Mouse (Mus musculus) forelimb bud, embryonic 11.5 days (tissue): Measurements from ENCODE around the gene Amh.
"Not testable (repeated sequence)": the region's sequence is repeated elsewhere in the genome, so short reads cannot be mapped to it uniquely, and the experiment has no call there.

Experiments used
- DNase-seq: peaks from one replicate; pipeline ENCODE4 v3.0.0-alpha.2; 2012; ENCODE audit warnings: low read depth, low spot score

Gene Amh

DNA sequence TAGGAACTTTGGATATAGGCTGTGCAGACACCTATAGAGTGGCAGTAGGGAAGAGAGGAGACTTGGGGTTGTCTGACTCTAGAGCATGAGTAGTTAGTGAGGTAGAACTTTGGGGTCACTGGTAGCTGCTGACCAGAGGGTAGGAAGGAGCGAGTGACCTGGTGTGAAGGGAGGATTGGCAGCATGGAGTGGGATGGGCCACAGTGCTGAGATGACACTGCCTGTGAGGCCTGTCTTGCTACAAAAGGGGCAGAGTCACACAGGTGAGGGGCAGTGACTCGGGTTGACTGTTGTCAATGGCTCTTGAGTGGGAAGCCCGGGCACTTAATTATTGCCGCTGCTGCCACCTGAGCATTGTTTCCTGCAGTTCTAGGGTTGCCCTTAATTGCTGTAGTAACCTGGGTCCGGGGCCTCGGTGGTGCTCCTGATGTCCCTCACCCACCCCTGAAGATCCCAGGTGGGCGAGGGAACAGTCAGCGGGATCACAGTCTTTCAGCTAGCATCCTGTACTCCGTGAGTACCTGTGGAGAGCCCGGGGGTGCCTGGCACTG lies 22.9 kb downstream of the Amh start:
- no peak for DNase-seq

DNA sequence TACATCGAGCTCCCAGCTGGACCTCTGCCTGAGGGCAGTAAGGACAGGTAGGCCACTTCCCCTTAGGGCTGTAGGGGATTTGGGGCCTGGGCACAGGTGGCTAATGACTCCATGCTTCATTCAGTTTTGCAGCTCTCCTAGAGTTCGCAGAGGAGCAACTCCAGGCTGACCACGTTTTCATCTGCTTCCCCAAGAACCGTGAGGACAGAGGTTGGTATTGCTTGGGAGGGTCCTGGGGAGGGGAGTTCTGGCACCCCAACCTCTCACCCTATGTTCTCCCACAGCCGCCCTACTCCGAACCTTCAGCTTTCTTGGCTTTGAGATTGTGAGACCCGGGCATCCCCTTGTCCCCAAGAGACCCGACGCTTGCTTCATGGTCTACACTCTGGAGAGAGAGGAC lies 23.5 kb downstream of the Amh start:
- not testable (repeated sequence) for DNase-seq

DNA sequence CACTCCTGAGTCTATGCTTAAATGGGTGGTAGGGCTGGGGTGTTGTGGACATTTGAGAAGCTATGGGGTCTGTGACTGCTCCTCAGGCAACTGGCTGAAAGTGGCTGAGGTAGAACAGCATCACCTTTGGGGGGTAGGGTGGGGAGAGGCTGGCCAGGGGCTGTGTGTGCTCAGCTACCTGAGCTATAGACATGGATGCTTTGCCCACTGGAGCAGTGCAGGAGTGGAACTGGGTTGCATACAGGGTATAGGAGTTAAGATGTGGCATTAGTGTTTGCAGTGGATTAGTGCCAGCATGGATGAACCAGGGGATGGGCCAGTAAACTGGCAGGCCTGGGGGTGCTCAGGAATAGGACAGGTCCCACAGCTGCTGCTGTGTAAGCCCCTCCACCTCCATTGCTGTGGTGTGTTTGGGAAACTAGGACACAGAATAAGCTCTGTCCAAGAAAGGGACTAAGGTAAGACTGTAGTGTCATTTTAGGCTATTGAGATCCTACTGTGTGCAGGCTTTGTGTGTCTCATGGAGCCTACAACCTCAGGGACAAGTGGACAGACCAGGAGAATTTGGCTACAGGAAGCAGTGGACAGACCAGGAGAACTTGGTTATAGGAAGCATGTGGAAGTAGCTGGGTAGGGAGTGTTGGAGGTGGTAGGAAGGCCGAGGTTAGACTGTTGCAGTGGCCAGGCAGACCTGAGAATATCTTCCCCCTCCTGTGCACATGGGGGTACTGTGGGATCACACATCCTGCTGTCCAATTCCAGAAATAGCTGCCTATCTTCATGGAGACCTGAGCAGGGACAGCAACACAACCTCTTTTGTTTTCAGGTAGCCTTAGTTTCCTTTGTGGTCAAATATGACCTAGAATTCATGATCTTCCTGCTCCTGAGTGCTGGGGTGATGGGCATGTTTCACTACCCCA lies 24.6 kb downstream of the Amh start:
- DNase-seq = no peak

DNA sequence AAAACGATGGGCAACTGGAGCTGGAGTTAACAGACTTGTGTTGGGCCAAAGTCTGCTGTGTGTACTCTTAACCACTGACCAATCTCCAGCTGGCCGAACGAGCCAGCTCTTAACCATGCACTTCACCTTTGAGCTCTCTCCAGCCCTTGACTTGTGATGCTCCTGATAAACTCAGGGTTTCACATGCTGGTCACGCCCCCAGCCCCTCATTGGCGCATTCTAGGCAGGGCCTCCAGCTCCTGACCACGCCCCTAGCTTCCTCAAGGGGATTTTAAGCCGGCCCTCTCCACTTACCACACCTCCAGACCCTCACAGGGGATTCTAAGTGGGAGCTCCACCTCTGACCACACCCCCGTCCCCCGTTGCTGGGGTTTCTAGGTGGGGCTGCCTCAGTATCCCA lies 26.1 kb downstream of the Amh start:
- peak; percentile 72 for DNase-seq

DNA sequence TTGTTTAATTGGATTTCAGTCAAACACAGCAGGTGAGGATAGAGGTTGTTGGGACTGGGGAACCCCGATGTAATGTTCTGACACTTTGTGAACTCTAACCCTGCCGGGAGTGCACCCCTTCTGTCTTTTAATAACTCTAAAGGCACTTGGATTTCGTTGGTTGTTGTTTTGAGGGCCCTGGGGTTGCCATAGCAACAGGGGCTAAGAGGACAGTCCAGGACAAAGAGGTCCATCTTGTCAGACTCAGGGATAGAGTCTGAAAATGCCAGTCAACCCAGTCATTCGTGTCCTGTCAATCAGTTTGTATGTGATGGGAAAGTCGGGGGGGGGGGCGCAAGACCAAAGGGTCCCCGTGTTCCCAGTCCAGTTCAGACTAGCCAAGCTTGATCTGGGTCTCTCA lies 27.8 kb downstream of the Amh start:
- no peak for DNase-seq

DNA sequence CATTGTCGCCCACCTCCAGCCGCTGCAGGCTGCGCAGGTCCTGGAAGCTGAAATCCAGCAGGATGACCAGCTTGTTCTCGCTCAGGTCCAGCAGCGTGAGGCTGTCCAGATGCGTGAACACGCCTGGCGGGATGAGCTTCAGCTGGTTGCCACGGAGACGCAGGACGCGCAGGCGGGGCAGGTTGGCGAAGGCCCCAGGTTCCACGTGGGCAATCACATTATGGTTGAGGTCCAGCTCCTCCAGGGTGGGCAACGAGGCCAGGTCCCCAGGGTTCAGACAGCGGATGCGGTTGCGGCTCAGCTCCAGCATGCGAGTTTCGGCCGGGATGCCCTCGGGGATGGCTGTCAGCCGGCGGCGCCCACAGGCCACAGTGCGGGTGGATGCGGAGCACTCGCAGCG lies 30.6 kb downstream of the Amh start:
- no peak for DNase-seq

DNA sequence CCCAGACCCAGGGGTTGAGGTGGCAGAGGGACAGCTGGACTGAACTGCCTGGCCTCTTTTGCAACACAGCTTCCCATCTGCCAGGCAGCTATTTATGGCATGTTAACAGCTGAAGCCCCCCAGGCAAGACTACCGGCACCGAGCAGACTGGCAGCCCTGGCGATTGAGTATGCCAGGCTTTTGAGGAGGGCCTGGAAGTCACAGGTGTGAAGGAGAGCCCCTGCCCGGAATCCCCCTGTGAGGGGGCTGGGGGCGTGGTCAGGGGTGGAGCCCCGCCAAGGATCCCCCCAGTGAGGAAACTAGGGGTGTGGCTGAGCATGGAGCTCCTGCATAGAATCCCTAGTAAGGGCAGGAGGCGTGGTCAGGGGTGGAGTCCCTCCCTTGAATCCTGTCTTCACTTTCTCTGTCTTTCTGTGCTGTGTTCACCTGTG lies 31.9 kb downstream of the Amh start:
- no peak for DNase-seq

DNA sequence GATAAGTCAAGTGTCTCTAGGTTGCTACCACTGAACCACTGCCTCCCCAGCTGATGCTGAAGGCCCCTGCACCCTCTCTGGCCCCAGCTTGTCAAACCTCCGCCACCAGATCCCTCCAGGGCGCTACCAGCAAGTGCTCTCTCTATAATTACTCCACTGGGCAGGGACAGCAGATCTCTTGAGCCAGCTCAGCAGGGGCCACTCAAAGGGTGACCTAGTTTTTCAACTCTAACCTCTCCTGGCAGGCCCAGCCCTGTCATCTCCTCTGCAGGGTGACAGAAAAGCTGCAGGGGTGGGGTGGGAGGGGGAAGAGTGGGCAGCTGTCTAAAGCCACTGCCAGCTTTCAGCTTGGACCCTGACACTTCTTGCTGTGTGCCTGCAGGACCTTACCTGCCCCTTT lies 32.8 kb downstream of the Amh start:
- DNase-seq = no peak

DNA sequence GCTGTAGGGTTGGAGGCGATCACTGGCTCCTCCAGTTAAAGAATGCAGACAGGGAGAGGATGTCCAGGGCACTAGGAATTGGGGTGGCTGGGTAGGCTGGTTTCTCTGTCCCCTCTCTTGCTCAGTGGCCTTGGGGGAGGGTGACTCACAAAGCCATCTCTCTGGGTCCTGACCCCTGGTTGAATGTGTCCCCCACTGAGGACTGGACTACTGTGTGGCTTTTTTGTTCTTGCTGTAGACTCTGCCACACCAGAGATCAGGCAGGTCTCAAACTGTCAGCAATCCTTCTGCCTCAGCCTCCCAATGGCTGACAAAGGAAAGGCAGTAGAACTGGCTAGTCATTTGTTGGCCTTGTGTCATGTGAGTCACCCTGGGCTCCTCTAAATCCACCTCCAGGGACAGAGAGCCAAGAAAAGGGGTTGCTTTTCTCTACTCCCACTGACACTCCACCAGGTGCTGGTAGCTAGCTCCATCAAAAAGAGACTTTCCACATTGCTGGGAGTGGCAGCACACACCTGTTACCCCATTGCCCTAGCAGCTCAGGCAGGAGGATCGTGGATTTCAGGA lies 33.4 kb downstream of the Amh start:
- no peak for DNase-seq

DNA sequence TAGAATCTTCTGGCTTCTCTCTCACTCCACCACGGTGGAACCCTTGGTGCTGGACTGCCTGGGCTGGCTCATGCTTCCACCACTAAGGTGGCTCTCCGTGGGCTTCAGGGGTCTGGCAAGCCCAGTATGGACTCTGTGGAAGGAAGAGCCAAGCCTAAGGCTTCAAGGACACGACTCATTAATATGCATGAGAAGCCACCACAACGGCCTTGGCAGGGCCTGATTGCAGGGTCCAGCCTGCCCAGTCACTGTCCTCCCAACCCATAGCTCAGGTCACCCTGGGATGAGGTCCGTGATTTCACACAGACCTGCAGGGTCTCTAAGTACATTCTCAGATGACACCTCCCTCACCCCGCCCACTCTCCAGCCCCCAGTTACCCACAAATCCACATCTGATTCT lies 34.8 kb downstream of the Amh start:
- no peak for DNase-seq

DNA sequence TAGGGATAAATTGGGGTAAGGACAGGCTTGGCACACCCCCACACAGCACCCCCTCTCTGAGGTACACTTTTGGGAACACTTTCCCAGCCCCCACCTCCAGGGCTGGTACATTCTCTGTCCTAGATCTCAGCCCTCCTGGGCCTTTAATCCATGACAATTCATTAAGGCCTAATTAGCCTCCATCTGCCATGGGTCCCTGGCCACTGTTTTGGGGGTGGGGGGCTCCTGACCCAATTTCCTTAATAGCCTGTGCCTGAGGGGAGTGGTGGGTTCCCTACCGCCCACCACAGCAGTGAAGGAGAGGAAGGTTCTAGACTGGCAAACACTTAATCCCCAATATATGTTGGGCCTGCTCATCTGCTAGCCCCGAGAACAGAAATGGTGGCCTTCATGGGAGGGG lies 36.6 kb downstream of the Amh start:
- DNase-seq = no peak

DNA sequence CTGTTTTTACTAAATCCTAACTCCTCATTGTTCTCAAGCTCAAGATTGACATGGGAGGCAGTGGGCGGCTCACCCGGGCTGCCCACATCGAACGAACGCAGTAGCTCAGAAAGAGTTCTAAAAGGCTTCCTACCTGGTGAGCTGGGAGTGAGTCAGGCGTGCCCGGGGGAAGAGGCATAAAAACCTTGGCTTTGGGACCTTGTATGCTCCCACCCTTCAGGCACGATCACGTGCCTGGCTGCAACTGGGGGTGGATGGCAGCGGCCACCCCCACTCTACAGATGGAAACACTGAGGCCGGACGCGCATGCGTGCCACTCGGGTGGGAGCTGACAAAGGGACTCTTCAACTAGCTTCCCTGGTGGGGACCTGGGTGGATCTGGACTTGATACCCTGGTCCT lies 37.3 kb downstream of the Amh start:
- DNase-seq = no peak

DNA sequence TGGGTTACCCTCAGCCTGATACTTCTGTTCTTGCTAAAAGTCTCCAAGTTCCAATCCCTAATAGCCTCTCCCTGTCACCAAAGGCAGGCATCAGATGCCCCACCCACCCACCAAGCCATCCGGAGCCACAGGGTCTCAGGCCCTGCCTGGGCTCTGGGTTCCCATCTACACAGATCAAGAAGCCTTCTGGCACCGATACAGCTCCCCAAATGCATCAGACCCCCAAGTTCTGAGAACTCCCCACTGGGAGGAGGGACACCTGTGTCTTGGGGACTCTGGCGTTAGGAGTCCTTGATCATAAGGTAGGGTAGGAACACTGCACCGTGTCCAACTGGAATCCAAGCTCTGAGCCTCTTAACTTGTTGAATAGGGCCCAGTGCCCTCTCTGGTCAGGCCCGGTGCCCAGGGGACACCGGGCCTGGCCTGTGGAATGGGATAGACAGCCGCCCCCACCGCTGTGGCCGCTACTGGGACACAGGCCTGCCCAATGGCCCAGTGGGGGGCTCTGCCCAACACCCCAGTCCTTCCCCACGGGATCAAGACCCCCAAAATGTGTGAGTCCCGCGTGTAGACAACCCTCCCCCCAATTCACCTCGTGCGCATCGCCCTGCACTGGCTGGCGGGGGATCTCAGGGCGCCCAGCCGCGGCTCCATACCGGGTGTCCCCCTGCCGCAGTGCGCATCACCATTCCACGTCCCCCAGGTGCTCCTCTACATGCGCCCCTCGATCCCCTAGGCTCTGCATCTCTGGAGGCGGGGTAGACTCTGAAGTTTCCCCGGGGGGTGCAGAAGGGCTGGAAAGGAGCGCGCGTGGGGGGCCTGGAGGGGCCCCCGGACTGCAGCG lies 38.3 kb downstream of the Amh start:
- DNase-seq = no peak

DNA sequence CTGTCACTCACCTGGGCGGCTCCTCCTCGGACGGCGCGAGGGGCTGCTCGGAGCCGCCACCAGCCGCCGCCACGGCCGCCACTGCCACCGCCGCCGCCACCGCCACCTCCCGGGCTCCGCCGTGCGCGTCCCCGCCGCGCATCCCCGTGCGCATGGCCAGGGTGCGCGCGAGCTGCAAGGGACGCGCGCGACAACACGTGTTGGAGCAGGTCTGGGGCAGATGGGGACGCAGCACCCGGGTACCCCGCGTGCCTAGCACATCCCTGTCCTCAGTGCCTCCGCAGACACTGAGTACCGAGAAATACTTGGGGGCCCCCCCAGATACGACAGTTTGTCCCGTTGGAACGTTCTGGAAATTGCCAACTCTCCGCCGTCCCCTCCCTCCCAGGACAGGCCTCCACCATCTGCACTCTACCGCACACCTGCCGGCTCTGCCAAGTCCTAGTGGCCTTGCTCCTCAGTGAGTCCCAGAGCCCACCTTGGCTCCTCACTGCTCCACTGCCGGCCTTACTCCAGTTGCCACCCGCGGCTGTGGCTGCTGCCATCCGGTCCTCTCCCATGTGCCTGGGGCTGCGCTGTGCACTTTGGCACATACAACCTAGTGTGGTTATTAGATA lies 39.0 kb downstream of the Amh start, which contains the start of gene Lingo3:
Gene Lingo3, minus strand, starts transcription at position 109 of the 617 bp plus-strand sequence.
- DNase-seq = no peak

DNA sequence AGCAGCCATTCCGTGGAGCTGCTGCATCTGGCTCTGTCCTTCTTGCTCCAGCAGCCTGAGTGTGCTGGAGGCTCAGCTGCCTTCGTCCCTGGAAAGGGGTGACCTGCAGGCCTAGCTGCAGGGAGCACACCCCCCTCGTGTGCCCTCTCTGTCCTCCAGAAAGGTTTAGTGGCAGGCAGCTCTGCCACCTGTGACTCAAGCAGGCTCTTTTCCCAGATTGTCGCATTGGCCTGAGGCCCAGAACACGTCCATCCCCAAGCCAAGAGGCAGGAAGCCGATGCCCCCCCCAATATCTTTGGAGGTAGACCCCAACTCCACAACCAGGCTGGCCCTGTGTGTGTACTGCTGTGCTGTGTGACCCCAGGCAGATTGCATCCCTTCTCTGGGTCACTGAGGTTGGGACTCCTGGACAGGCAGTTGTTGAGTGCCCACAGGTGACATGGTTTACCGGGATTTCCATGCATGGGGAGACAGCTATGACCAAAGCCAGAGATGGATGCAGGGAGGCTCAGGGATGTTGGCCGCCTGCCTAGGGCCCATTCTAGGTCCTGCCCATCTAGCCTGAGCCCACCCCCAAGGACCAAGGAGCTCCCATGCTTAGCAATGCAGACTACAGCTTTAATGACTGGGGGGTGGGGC lies 40.1 kb downstream of the Amh start:
- DNase-seq = no peak

DNA sequence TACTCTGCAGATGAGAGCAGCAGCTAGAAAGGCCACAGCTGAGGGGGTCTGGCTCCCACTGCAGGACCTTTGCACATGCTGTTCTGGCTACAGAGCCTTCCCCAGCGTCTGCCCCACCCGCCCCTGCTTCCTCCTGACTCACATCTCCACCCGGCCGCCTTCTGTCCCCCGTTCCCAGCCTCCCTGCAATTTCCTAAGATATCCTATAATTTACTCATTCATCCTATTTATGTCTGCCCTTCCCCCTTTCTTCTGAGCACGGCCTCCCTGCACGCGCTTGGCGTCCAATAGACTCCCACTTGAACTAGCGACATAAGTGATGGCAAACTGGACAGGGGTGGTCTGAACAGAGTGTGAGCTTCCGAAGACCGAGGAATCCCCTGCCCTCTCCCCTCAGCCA lies 40.7 kb downstream of the Amh start:
- DNase-seq = no peak

DNA sequence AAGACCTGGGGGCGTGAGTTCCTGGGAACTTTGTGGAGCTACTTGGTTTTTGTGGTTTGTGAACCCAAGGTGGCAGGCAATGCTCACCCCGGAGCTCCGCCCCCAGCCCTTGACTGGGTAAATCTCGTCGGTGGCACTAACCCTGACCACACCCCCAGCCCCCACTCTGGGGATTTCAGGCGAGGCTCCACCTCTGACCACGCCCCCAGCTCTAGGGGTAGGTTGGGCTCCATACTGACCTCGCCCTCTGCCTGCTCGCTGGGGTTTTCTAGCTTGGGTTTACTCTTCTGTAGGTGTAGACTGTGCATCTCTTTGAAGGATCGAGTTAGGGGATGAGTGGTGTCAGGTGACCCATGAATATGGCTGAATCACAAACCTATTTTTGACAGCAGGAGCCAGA lies 43.5 kb downstream of the Amh start:
- no peak for DNase-seq

DNA sequence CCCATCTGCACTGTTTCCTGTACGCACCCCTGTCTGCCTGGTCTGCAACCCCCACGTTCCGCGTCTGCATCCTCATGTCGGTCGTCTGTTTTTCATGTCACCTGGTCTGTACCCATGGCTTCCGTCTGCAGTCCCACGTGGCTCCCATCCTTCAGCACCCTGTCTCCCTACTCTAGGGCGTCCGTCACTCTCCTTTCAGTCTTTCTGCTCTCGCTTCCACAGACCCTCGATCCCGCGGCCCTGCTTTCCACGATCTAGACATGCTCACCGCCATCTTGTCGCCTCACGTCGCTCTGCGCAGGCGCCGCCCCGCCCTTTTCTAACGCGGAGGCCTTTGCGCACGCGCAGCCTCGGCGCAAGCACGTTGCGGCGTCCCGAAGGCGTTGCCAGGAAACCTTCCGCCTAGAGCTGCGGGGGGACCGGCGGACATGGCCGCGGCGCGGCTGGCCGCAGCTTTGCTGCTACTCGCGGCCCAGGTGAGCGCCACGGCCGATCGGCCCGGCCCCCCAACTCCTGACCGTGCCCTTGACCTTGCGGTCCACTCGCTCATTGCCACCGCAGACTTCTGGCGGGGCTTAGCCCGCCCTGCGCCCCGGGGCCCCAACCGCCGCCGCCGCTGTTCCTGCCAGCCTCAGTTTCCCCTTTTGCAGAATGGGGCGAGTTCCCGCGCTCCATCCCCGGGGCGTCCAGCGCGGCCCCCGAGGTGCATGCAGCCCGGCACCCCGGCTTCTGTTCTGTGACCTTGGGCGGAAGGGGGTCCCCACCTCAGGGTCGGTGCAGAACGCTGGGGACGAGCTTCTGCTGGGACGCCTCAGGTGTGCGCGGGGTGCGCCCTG lies 50.1 kb downstream of the Amh start, which contains the start of the genes Lsm7 and Sppl2b:
Gene Lsm7, minus strand, starts transcription at position 297 of the 836 bp plus-strand sequence.
Gene Sppl2b, plus strand, starts transcription at position 363 of the 836 bp plus-strand sequence.
- DNase-seq = peak; percentile 96

DNA sequence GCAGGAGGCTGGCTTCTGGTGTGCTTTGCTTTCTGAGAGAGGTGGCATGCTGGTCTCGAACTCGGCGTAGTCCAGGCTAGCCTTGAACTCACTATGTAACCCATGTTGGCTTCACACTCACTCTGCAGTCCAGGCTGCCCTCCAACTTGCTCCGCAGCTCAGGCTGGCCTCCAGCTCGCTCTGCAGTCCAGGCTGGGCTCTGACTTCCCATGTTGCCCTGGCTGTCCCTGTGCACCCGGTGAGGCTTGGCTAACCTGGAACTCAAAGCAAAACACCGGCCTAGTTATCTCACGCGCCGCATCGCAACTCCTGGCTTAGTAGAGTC lies 50.7 kb downstream of the Amh start:
- no peak for DNase-seq

DNA sequence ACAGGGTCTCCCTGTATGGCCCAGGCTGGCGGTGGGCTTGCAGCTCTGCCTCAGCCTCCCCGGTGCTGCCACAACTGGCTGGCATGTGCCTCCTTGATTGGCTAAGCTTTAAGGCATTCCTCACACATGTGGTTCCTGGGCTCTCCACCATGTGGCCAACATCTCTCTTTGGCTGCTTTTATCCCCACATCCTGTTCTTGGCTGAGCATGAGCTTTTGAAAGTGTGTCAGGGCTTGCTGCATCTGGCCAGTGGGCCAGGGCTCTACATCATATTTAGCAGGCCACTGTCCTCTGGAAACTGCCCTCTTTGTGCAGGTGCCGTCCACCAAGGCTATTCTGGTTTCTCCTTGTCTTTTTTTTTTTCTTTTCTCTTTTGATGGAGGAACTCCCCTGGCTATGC lies 51.2 kb downstream of the Amh start:
- DNase-seq = peak; percentile 41
